Mouse (Mus musculus): ENCODE measurements at regions not wholly inside any gene's neighbourhood (a gene's known extent, or its start where the extent isn't known, plus 50 kb on each side); places are given as distances from the start of the nearest gene placed in this dataset. TPM values are rescaled to one million over a fixed set of nuclear protein-coding genes. Genes with fewer than 3 reads are reported as not detected.

Small RNA genes lying in the stretch of these regions (microRNA-seq; reads per million reads assigned to microRNA genes)
- gene Gm23162 (not detected), gene Gm26250 (not detected)

All from intestine, embryonic 16.5 days (tissue).